Mouse (Mus musculus) bone marrow, adult 2 months (tissue): ENCODE data around the gene Pop4.

ENCODE experiments used
- CTCF ChIP-seq: fragments of 200-500 bp; IDR thresholded peaks from 2 replicates; pipeline ENCODE4 v1.5.1; 2011; ENCODE audit warnings: low read length, control low read depth; ENCODE audit not compliant: control insufficient read depth, insufficient read depth
- POLR2A ChIP-seq: fragments of 200-500 bp; IDR thresholded peaks from 2 replicates; pipeline ENCODE4 v1.6.1; 2011; ENCODE audit warnings: low read depth, mild to moderate bottlenecking, control low read depth, low read length, borderline replicate concordance; ENCODE audit not compliant: control insufficient read depth

- TF ChIP-seq POLR2A: no peak
- no peak for TF ChIP-seq CTCF
Observed at GRCm38 (mm10) chr7:38212651-38213062, 58.6 kb downstream of the Pop4 start.
